Comparison of ENCODE assay signal across 8 mouse cellular contexts in genomic region chr11:97511661-97512369, GRCm38 (mm10). TPM values are rescaled to one million over a fixed set of nuclear protein-coding genes. Genes with fewer than 3 reads are reported as not detected.
A peak's percentile ranks its signal among the peaks of the same experiment; 100 is the strongest.
DNase-seq lines count a peak whose midpoint lies in the region; ATAC-seq lines count a peak whose summit lies in the region.

No protein-coding gene starts in this region.

- peaks cover 24% of the 10 kb centered on the region for H3K27me3 ChIP-seq in embryonic facial prominence, embryonic 10.5 days (replicated peaks; ENCODE audit: low read depth, poor library complexity, severe bottlenecking)
- peaks cover 3% of the 10 kb centered on the region; the same call in 1 of the 2 replicates for H3K27me3 ChIP-seq in limb, embryonic 10.5 days (ENCODE audit: low read depth, poor library complexity, severe bottlenecking)
- no peaks in the 10 kb centered on the region for H3K27me3 ChIP-seq in neural tube, embryonic 12.5 days (replicated peaks)

- 54% methylated on average over 13 of the region's 13 CpGs for WGBS in embryonic facial prominence, embryonic 10.5 days
- WGBS in limb, embryonic 10.5 days, result 67% methylated on average over 13 of the region's 13 CpGs
- 52% methylated on average over 13 of the region's 13 CpGs for WGBS in neural tube, embryonic 12.5 days

- H3K4me1 ChIP-seq in embryonic facial prominence, embryonic 10.5 days, result peaks cover 39% of the 10 kb centered on the region
- H3K4me1 ChIP-seq in limb, embryonic 10.5 days, result peaks cover 50% of the 10 kb centered on the region
- peaks cover 21% of the 10 kb centered on the region for H3K4me1 ChIP-seq in neural tube, embryonic 12.5 days

- peak overlapping the region; percentile 28 for H3K4me3 ChIP-seq in embryonic facial prominence, embryonic 10.5 days
- 0 out of 2 replicates have a peak overlapping the region, but pooled peaks have one; percentile 3 for H3K4me3 ChIP-seq in limb, embryonic 10.5 days
- no peak overlapping the region for H3K4me3 ChIP-seq in neural tube, embryonic 12.5 days

- peak overlapping the region; percentile 12; the same call in 1 of the 2 replicates for H3K4me2 ChIP-seq in neural tube, embryonic 12.5 days (replicated peaks)

- H3K9ac ChIP-seq in neural tube, embryonic 12.5 days, result no peak overlapping the region

- peak; percentile 58 to 65 for DNase-seq in cerebellum, postnatal 14 days
- DNase-seq in cerebellum, adult 9-11 months, result no peak
- peak; percentile 56 for DNase-seq in embryonic facial prominence, embryonic 10.5 days (ENCODE audit: low spot score)
- DNase-seq in heart, postnatal 36 days, result peak; percentile 47 to 55
- no peak for DNase-seq in limb, embryonic 10.5 days (ENCODE audit: low spot score)
- no peak for DNase-seq in frontal cortex, adult 2 months (ENCODE audit: extremely low spot score in 1 of 2, low spot score in 1 of 2)
- DNase-seq in ovary, adult 18-20 months (ENCODE audit: low spot score), result no peak

- intact Hi-C loops in heart, postnatal 36 days (cut with DNase I), result no loop called here

- H3K36me3 ChIP-seq in embryonic facial prominence, embryonic 10.5 days (replicated peaks), result peaks cover 13% of the 10 kb centered on the region
- H3K36me3 ChIP-seq in limb, embryonic 10.5 days, result no peaks in the 10 kb centered on the region
- peaks cover 22% of the 10 kb centered on the region for H3K36me3 ChIP-seq in neural tube, embryonic 12.5 days

- H3K9me3 ChIP-seq in embryonic facial prominence, embryonic 10.5 days, result no peaks in the 10 kb centered on the region
- no peaks in the 10 kb centered on the region for H3K9me3 ChIP-seq in limb, embryonic 10.5 days (replicated peaks)
- H3K9me3 ChIP-seq in neural tube, embryonic 12.5 days, result no peaks in the 10 kb centered on the region

- H3K27ac ChIP-seq in embryonic facial prominence, embryonic 10.5 days (replicated peaks), result peak overlapping the region; percentile 73
- peak overlapping the region; percentile 60 for H3K27ac ChIP-seq in limb, embryonic 10.5 days
- no peak overlapping the region for H3K27ac ChIP-seq in neural tube, embryonic 12.5 days

- ATAC-seq in neural tube, embryonic 12.5 days (ENCODE audit: low FRiP score, low read depth), result no peak

RNA-seq across cellular contexts. Expression of gene 4933428G20Rik, which starts 11.7 kb away (rescaled TPM):
- 0.35 and 0.54 TPM in 2 replicates for polyA plus RNA-seq in embryonic facial prominence, embryonic 10.5 days (2016; fragmentation: Nextera tagmentation; extraction: Ambion mirVana)
- total RNA-seq in heart, postnatal 36 days (2021), result not detected
- polyA plus RNA-seq in limb, embryonic 10.5 days (2016; fragmentation: Nextera tagmentation; extraction: Ambion mirVana), result 0.49 and 0.54 TPM in 2 replicates
- polyA plus RNA-seq in neural tube, embryonic 12.5 days (2016; fragmentation: Nextera tagmentation; extraction: Ambion mirVana), result 0.66 and 0.87 TPM in 2 replicates
- 0.13 and 0.24 TPM in 2 replicates for polyA plus RNA-seq in frontal cortex, adult 2 months (2012; rRNA removed)

Comparison
In these comparisons a context has a peak if more than half of its experiments do, and no peak if none do; other contexts are left out.
1. DNase-seq: peak in cerebellum, postnatal 14 days (2 of 2), embryonic facial prominence, embryonic 10.5 days (single experiment) and heart, postnatal 36 days (2 of 2); none in cerebellum, adult 9-11 months (single experiment), limb, embryonic 10.5 days (single experiment), frontal cortex, adult 2 months (0 of 2) and ovary, adult 18-20 months (single experiment).